Comparison of ENCODE assay signal across 11 mouse cellular contexts in genomic region chr12:86036368-86037166, GRCm38 (mm10). TPM values are rescaled to one million over a fixed set of nuclear protein-coding genes. Genes with fewer than 3 reads are reported as not detected.
DNase-seq lines count a peak whose midpoint lies in the region; ATAC-seq lines count a peak whose summit lies in the region.
"Had no signal": no experiment of that assay in that cellular context is flagged by ENCODE, and none has a peak within 500 bp of the region (broad histone marks: within the 10 kb centered on the region; RNA-seq: fewer than 3 reads in every experiment).

No protein-coding gene starts in this region.

- no peak for DNase-seq in hindbrain, embryonic 10.5 days (ENCODE audit: low spot score)
- DNase-seq in hindbrain, embryonic 14.5 days (ENCODE audit: low spot score) = no peak
- DNase-seq in embryo, embryonic 11 days = peak; percentile 14
- DNase-seq in embryonic facial prominence, embryonic 10.5 days (ENCODE audit: low spot score) = no peak
- DNase-seq in spleen, postnatal 4 days (ENCODE audit: low spot score in 2 of 2) = no peak
- no peak for DNase-seq in left cerebral cortex, adult 9 months (ENCODE audit: low spot score in 2 of 2)
- DNase-seq: heart, postnatal 36 days; liver, postnatal 0 days; spleen, adult 18-20 months; thymus, postnatal 14 days had no signal

- 51% methylated on average over 9 of the region's 9 CpGs for WGBS in hindbrain, embryonic 10.5 days
- 44% methylated on average over 9 of the region's 9 CpGs for WGBS in hindbrain, embryonic 14.5 days
- WGBS in embryonic facial prominence, embryonic 10.5 days = 50% methylated on average over 9 of the region's 9 CpGs
- 27% methylated on average over 9 of the region's 9 CpGs for WGBS in limb, embryonic 15.5 days

- H3K4me2 ChIP-seq in hindbrain, embryonic 14.5 days (replicated peaks) = no peak overlapping the region
- no peak overlapping the region for H3K4me2 ChIP-seq in limb, embryonic 15.5 days

- H3K4me1 ChIP-seq in hindbrain, embryonic 10.5 days (replicated peaks) = peaks cover 38% of the 10 kb centered on the region
- H3K4me1 ChIP-seq in hindbrain, embryonic 14.5 days (replicated peaks; ENCODE audit: control insufficient read depth, insufficient read depth, low read length) = 0 out of 2 replicates have a peak, but pooled peaks cover 11% of the 10 kb centered on the region
- peaks cover 27% of the 10 kb centered on the region for H3K4me1 ChIP-seq in embryonic facial prominence, embryonic 10.5 days
- peaks cover 19% of the 10 kb centered on the region for H3K4me1 ChIP-seq in limb, embryonic 15.5 days

- H3K27me3 ChIP-seq in hindbrain, embryonic 10.5 days (ENCODE audit: insufficient read depth, poor library complexity, severe bottlenecking) = no peaks in the 10 kb centered on the region
- H3K27me3 ChIP-seq in hindbrain, embryonic 14.5 days (ENCODE audit: control insufficient read depth, insufficient read depth, low read length) = no peaks in the 10 kb centered on the region
- H3K27me3 ChIP-seq in embryonic facial prominence, embryonic 10.5 days (replicated peaks; ENCODE audit: low read depth, poor library complexity, severe bottlenecking) = no peaks in the 10 kb centered on the region
- no peaks in the 10 kb centered on the region for H3K27me3 ChIP-seq in limb, embryonic 15.5 days

- H3K9me3 ChIP-seq in hindbrain, embryonic 10.5 days = no peaks in the 10 kb centered on the region
- no peaks in the 10 kb centered on the region for H3K9me3 ChIP-seq in hindbrain, embryonic 14.5 days (ENCODE audit: control insufficient read depth, low read length)
- no peaks in the 10 kb centered on the region for H3K9me3 ChIP-seq in embryonic facial prominence, embryonic 10.5 days
- H3K9me3 ChIP-seq in limb, embryonic 15.5 days = no peaks in the 10 kb centered on the region

- H3K27ac ChIP-seq in hindbrain, embryonic 10.5 days = peak overlapping the region; percentile 62
- H3K27ac ChIP-seq in hindbrain, embryonic 14.5 days = no peak overlapping the region
- peak overlapping the region; percentile 60 for H3K27ac ChIP-seq in embryonic facial prominence, embryonic 10.5 days (replicated peaks)
- H3K27ac ChIP-seq in limb, embryonic 15.5 days = peak overlapping the region; percentile 78

- no peak for ATAC-seq in hindbrain, embryonic 14.5 days (ENCODE audit: low FRiP score)
- ATAC-seq in limb, embryonic 15.5 days (ENCODE audit: insufficient number of reproducible peaks, low FRiP score, low TSS enrichment, low read depth) = peak; percentile 64; the same call in 1 of the 2 replicates
- ATAC-seq: liver, postnatal 0 days had no signal

- no peak overlapping the region for H3K9ac ChIP-seq in hindbrain, embryonic 14.5 days
- no peak overlapping the region for H3K9ac ChIP-seq in limb, embryonic 15.5 days
- H3K9ac ChIP-seq: liver, postnatal 0 days had no signal

- H3K4me3 ChIP-seq in hindbrain, embryonic 10.5 days = no peak overlapping the region
- H3K4me3 ChIP-seq in hindbrain, embryonic 14.5 days (replicated peaks; ENCODE audit: low read length) = no peak overlapping the region
- no peak overlapping the region for H3K4me3 ChIP-seq in embryonic facial prominence, embryonic 10.5 days
- no peak overlapping the region for H3K4me3 ChIP-seq in limb, embryonic 15.5 days

- H3K36me3 ChIP-seq in hindbrain, embryonic 10.5 days = no peaks in the 10 kb centered on the region
- H3K36me3 ChIP-seq in hindbrain, embryonic 14.5 days (replicated peaks; ENCODE audit: control insufficient read depth, insufficient read depth) = no peaks in the 10 kb centered on the region
- 0 out of 2 replicates have a peak, but pooled peaks cover 5% of the 10 kb centered on the region for H3K36me3 ChIP-seq in embryonic facial prominence, embryonic 10.5 days (replicated peaks)
- no peaks in the 10 kb centered on the region for H3K36me3 ChIP-seq in limb, embryonic 15.5 days

RNA-seq across cellular contexts. Expression of gene Tgfb3, which starts 42.3 kb away (rescaled TPM):
- 7.0 and 8.4 TPM in 2 replicates for polyA plus RNA-seq in hindbrain, embryonic 10.5 days (2016; fragmentation: Nextera tagmentation; extraction: Ambion mirVana)
- 3.6 and 4.0 TPM in 2 replicates for polyA plus RNA-seq in hindbrain, embryonic 14.5 days (2014; fragmentation: Nextera tagmentation; extraction: Ambion mirVana)
- polyA plus RNA-seq in embryonic facial prominence, embryonic 10.5 days (2016; fragmentation: Nextera tagmentation; extraction: Ambion mirVana) = 10.7 and 14.4 TPM in 2 replicates
- polyA plus RNA-seq in limb, embryonic 15.5 days (2015; fragmentation: Nextera tagmentation; extraction: Ambion mirVana) = 102 and 104 TPM in 2 replicates

RNA-seq across cellular contexts. Expression of gene Ift43, which starts 45.8 kb away (rescaled TPM):
- polyA plus RNA-seq in hindbrain, embryonic 10.5 days (2016; fragmentation: Nextera tagmentation; extraction: Ambion mirVana) = 86.4 and 94.1 TPM in 2 replicates
- polyA plus RNA-seq in hindbrain, embryonic 14.5 days (2014; fragmentation: Nextera tagmentation; extraction: Ambion mirVana) = 38.2 and 53.2 TPM in 2 replicates
- polyA plus RNA-seq in embryonic facial prominence, embryonic 10.5 days (2016; fragmentation: Nextera tagmentation; extraction: Ambion mirVana) = 62.4 and 64.8 TPM in 2 replicates
- 74.7 and 78.3 TPM in 2 replicates for polyA plus RNA-seq in limb, embryonic 15.5 days (2015; fragmentation: Nextera tagmentation; extraction: Ambion mirVana)
